Mouse (Mus musculus): ENCODE data around the gene Zfp955a.
"Not testable (repeated sequence)": the region's sequence is repeated elsewhere in the genome, so short reads cannot be mapped to it uniquely, and the experiment has no call there.

The Zfp955a gene

GRCm38 (mm10) chr17:33254530-33255318 lies at the start of gene Zfp955a:
Zfp955a (minus strand) TSS chr17:33255145.
- not testable (repeated sequence) for DNase-seq

GRCm38 (mm10) chr17:33289876-33290149 lies 34.9 kb upstream of the Zfp955a start:
- DNase-seq = not testable (repeated sequence)

- DNase-seq = not testable (repeated sequence)
Observed at GRCm38 (mm10) chr17:33289039-33289875, 34.3 kb upstream of the Zfp955a start, which contains the start of gene Zfp955b. Zfp955b (plus strand) TSS chr17:33289544.

- no peak for DNase-seq
Observed at GRCm38 (mm10) chr17:33268907-33269306, 14.0 kb upstream of the Zfp955a start.

GRCm38 (mm10) chr17:33264376-33264775 lies 9.4 kb upstream of the Zfp955a start, which contains the start of gene Olfr63:
Olfr63 (plus strand) TSS chr17:33264676.
- no peak for DNase-seq

- DNase-seq = not testable (repeated sequence)
Observed at GRCm38 (mm10) chr17:33255319-33255657, 343 bp upstream of the Zfp955a start.

- not testable (repeated sequence) for DNase-seq
Observed at GRCm38 (mm10) chr17:33236646-33237045, 18.3 kb downstream of the Zfp955a start.

- no peak for DNase-seq
Observed at GRCm38 (mm10) chr17:33221590-33221989, 33.4 kb downstream of the Zfp955a start, which contains the start of gene Olfr1564. Olfr1564 (minus strand) TSS chr17:33221690.

- not testable (repeated sequence) for DNase-seq
Observed at GRCm38 (mm10) chr17:33191002-33191401, 63.9 kb downstream of the Zfp955a start, which contains the start of gene Olfr239. Olfr239 (plus strand) TSS chr17:33191302.

All from kidney, postnatal 14 days (tissue).